Mouse (Mus musculus): ENCODE results near the gene Emc10. TPM values are rescaled to one million over a fixed set of nuclear protein-coding genes. Genes with fewer than 3 reads are reported as not detected.

Gene Emc10
- total and polyA plus RNA-seq, 2 experiments from 2014 or later = 150 to 273 TPM

GRCm38 (mm10) chr7:44445528-44445923, 50.8 kb downstream of the Emc10 start:
- H3K36me3 ChIP-seq (ENCODE audit: insufficient read depth, low read length) = peaks cover 32% of the 10 kb centered on the region
- H3K4me2 ChIP-seq (ENCODE audit: low read depth, low read length, poor library complexity, severe bottlenecking) = peak overlapping the region; percentile 86
- H3K9me3 ChIP-seq (ENCODE audit: low read length) = no peaks in the 10 kb centered on the region
- ATAC-seq (ENCODE audit: low FRiP score) = no peak
- WGBS = 37% methylated on average over 7 of the region's 7 CpGs
- no peak for DNase-seq (ENCODE audit: low spot score)
- H3K27me3 ChIP-seq (ENCODE audit: insufficient read depth, low read length) = no peaks in the 10 kb centered on the region
- peaks cover 23% of the 10 kb centered on the region for H3K4me1 ChIP-seq (ENCODE audit: insufficient read depth, low read length)
- H3K27ac ChIP-seq (ENCODE audit: low read depth, low read length) = no peak overlapping the region
- peak overlapping the region; percentile 77 for H3K4me3 ChIP-seq (ENCODE audit: low read depth, low read length)
- H3K9ac ChIP-seq (replicated peaks; ENCODE audit: low read length, poor library complexity, severe bottlenecking) = peak overlapping the region; percentile 100; the same call in 1 of the 2 replicates
- no peak for TF ChIP-seq CTCF (IDR thresholded peaks at IDR 0.05)

- ATAC-seq (ENCODE audit: low FRiP score) (no peak), DNase-seq (ENCODE audit: low spot score) (no peak)
- Histone ChIP-seq H3K27ac (ENCODE audit: low read depth, low read length) (peak overlapping the region; percentile 43; the same call in 1 of the 2 replicates), H3K4me2 (ENCODE audit: low read depth, low read length, poor library complexity, severe bottlenecking) (peak overlapping the region; percentile 86), H3K9ac (replicated peaks; ENCODE audit: low read length, poor library complexity, severe bottlenecking) (peak overlapping the region; percentile 100; the same call in 1 of the 2 replicates), H3K36me3 (ENCODE audit: insufficient read depth, low read length) (peaks cover 32% of the 10 kb centered on the region), H3K4me3 (ENCODE audit: low read depth, low read length) (peak overlapping the region; percentile 77), H3K4me1 (ENCODE audit: insufficient read depth, low read length) (peaks cover 23% of the 10 kb centered on the region), H3K9me3 (ENCODE audit: low read length) (no peaks in the 10 kb centered on the region), H3K27me3 (ENCODE audit: insufficient read depth, low read length) (no peaks in the 10 kb centered on the region)
- no peak for TF ChIP-seq CTCF (IDR thresholded peaks at IDR 0.05)
- WGBS = 36% methylated on average over 26 of the region's 29 CpGs
These were observed 51.3 kb downstream of the Emc10 start for GRCm38 (mm10) chr7:44444886-44445527.

DNA sequence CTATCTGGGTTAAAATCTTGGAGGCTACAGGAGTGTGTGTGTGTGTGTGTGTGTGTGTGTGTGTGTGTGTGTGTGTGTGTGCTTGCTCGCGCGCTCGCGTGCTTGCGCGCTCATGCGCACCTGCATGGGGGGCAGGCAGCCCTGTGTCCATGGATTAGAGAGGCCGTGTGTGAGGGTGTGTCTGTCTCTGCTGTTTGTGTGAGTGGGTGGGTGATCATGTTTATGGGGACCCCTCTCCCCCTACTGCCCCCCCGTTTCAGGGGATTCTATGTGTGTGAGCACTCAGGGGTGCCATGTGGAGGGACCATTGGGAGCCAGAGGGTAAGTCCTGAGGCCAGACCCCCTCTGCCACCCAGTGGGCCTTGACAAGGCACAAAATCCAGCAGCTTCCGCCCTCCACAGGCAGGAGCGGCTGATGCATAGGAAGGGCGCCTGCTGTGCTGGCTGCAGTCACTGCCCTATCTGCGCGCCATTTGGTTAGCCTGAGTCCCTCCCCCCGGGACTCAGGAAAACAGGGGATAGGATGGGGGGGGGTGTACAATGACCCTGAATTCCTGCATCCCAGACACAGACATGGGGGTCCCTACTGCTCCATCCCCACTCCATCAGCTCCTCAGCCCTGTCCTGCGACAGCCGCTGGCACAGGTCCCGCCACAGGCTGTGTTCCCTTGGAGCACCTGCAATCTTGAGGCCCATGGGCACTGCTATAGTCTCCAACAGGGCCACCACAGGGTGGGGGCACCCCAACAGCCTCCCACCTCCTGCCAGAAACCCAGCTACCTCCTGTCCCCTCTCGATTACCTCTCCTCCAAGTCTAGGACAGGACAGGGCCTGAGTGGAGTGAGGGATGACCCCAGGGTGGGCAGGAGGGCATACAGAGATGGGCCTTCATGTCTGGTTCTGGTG, 52.8 kb downstream of the Emc10 start:
- peaks cover 23% of the 10 kb centered on the region for H3K4me1 ChIP-seq (ENCODE audit: insufficient read depth, low read length)
- peak overlapping the region; percentile 99 for H3K27ac ChIP-seq (ENCODE audit: low read depth, low read length)
- peak overlapping the region; percentile 86 for H3K4me2 ChIP-seq (ENCODE audit: low read depth, low read length, poor library complexity, severe bottlenecking)
- peak; percentile 67 for TF ChIP-seq CTCF (IDR thresholded peaks at IDR 0.05)
- ATAC-seq (ENCODE audit: low FRiP score) = peak; percentile 44
- peak; percentile 81 for DNase-seq (ENCODE audit: low spot score)
- peak overlapping the region; percentile 77 for H3K4me3 ChIP-seq (ENCODE audit: low read depth, low read length)
- 3% methylated on average over 20 of the region's 20 CpGs for WGBS
- H3K9me3 ChIP-seq (ENCODE audit: low read length) = no peaks in the 10 kb centered on the region
- H3K9ac ChIP-seq (replicated peaks; ENCODE audit: low read length, poor library complexity, severe bottlenecking) = peak overlapping the region; percentile 100
- peaks cover 25% of the 10 kb centered on the region for H3K36me3 ChIP-seq (ENCODE audit: insufficient read depth, low read length)
- H3K27me3 ChIP-seq (ENCODE audit: insufficient read depth, low read length) = no peaks in the 10 kb centered on the region

GRCm38 (mm10) chr7:44442407-44442821, 53.9 kb downstream of the Emc10 start:
- WGBS = 0% methylated on average over 9 of the region's 14 CpGs
- Histone ChIP-seq H3K36me3 (ENCODE audit: insufficient read depth, low read length) (peaks cover 14% of the 10 kb centered on the region), H3K9ac (replicated peaks; ENCODE audit: low read length, poor library complexity, severe bottlenecking) (peak overlapping the region; percentile 100), H3K27me3 (ENCODE audit: insufficient read depth, low read length) (no peaks in the 10 kb centered on the region), H3K4me2 (ENCODE audit: low read depth, low read length, poor library complexity, severe bottlenecking) (peak overlapping the region; percentile 86), H3K9me3 (ENCODE audit: low read length) (no peaks in the 10 kb centered on the region), H3K4me1 (ENCODE audit: insufficient read depth, low read length) (peaks cover 22% of the 10 kb centered on the region), H3K4me3 (ENCODE audit: low read depth, low read length) (peak overlapping the region; percentile 77), H3K27ac (ENCODE audit: low read depth, low read length) (peak overlapping the region; percentile 99)
- no peak for TF ChIP-seq CTCF (IDR thresholded peaks at IDR 0.05)
- DNase-seq (ENCODE audit: low spot score) (peak; percentile 78), ATAC-seq (ENCODE audit: low FRiP score) (peak; percentile 34)

GRCm38 (mm10) chr7:44441648-44442109, 54.6 kb downstream of the Emc10 start:
- H3K9me3 ChIP-seq (ENCODE audit: low read length) = no peaks in the 10 kb centered on the region
- H3K9ac ChIP-seq (replicated peaks; ENCODE audit: low read length, poor library complexity, severe bottlenecking) = peak overlapping the region; percentile 100
- H3K4me2 ChIP-seq (ENCODE audit: low read depth, low read length, poor library complexity, severe bottlenecking) = peak overlapping the region; percentile 86
- WGBS = 0% methylated on average over 14 of the region's 14 CpGs
- DNase-seq (ENCODE audit: low spot score) (peak; percentile 91), ATAC-seq (ENCODE audit: low FRiP score) (peak; percentile 76)
- peaks cover 17% of the 10 kb centered on the region for H3K4me1 ChIP-seq (ENCODE audit: insufficient read depth, low read length)
- peak overlapping the region; percentile 77 for H3K4me3 ChIP-seq (ENCODE audit: low read depth, low read length)
- peaks cover 11% of the 10 kb centered on the region; the same call in 1 of the 2 replicates for H3K36me3 ChIP-seq (ENCODE audit: insufficient read depth, low read length)
- TF ChIP-seq CTCF (IDR thresholded peaks at IDR 0.05) = no peak
- H3K27me3 ChIP-seq (ENCODE audit: insufficient read depth, low read length) = no peaks in the 10 kb centered on the region
- H3K27ac ChIP-seq (ENCODE audit: low read depth, low read length) = peak overlapping the region; percentile 99
